11 mouse cellular contexts compared by ENCODE assay signal in genomic region chr2:37766027-37766761, GRCm38 (mm10). TPM values are rescaled to one million over a fixed set of nuclear protein-coding genes. Genes with fewer than 3 reads are reported as not detected.
A peak's percentile ranks its signal among the peaks of the same experiment; 100 is the strongest.
DNase-seq lines count a peak whose midpoint lies in the region; ATAC-seq lines count a peak whose summit lies in the region.
"Had no signal": no experiment of that assay in that cellular context is flagged by ENCODE, and none has a peak within 500 bp of the region (broad histone marks: within the 10 kb centered on the region; RNA-seq: fewer than 3 reads in every experiment).

No protein-coding gene starts in this region.

- DNase-seq in liver, embryonic 11.5 days (ENCODE audit: low spot score) = no peak
- no peak for DNase-seq in liver
- peak; percentile 59 for DNase-seq in embryonic facial prominence, embryonic 14.5 days (ENCODE audit: low spot score)
- peak; percentile 6 for DNase-seq in naive thymus-derived CD4-positive, alpha-beta T cell, adult 2 months (ENCODE audit: low read depth)
- DNase-seq in cerebellum, adult 9-10 months = no peak
- no peak for DNase-seq in kidney, adult 8-10 months
- no peak for DNase-seq in adrenal gland, postnatal 4 days (ENCODE audit: low spot score in 2 of 2)
- DNase-seq: cerebellum, postnatal 14 days; liver, embryonic 13.5 days had no signal

- H3K9ac ChIP-seq in liver, embryonic 11.5 days (ENCODE audit: low read depth, low read length) = no peak overlapping the region
- H3K9ac ChIP-seq in embryonic facial prominence, embryonic 14.5 days (ENCODE audit: low read depth, low read length) = no peak overlapping the region
- no peak overlapping the region; the same call in 1 of the 2 replicates for H3K9ac ChIP-seq in intestine, embryonic 16.5 days (ENCODE audit: low read depth, low read length)
- H3K9ac ChIP-seq: liver, embryonic 13.5 days had no signal

- H3K4me3 ChIP-seq in liver, embryonic 11.5 days (ENCODE audit: low read depth, low read length) = no peak overlapping the region
- H3K4me3 ChIP-seq in embryonic facial prominence, embryonic 14.5 days (ENCODE audit: low read depth, low read length) = no peak overlapping the region
- H3K4me3 ChIP-seq in intestine, embryonic 16.5 days (ENCODE audit: low read length) = no peak overlapping the region
- H3K4me3 ChIP-seq: liver, embryonic 13.5 days had no signal

- ATAC-seq in liver, embryonic 11.5 days (replicated peaks; ENCODE audit: low FRiP score) = 0 out of 2 replicates have a peak, but pooled peaks have one; percentile 25
- ATAC-seq in embryonic facial prominence, embryonic 14.5 days (ENCODE audit: low read depth) = peak; percentile 44
- 0 out of 2 replicates have a peak, but pooled peaks have one; percentile 17 for ATAC-seq in intestine, embryonic 16.5 days

- peaks cover 2% of the 10 kb centered on the region for H3K4me1 ChIP-seq in liver, embryonic 11.5 days (replicated peaks; ENCODE audit: control insufficient read depth, insufficient read depth, low read length)
- peaks cover 46% of the 10 kb centered on the region for H3K4me1 ChIP-seq in embryonic facial prominence, embryonic 14.5 days (ENCODE audit: control insufficient read depth, insufficient read depth, low read length)
- H3K4me1 ChIP-seq in intestine, embryonic 16.5 days (ENCODE audit: control insufficient read depth, insufficient read depth, low read length) = peaks cover 22% of the 10 kb centered on the region

- H3K9me3 ChIP-seq in liver, embryonic 11.5 days (ENCODE audit: control insufficient read depth, low read length) = no peaks in the 10 kb centered on the region
- no peaks in the 10 kb centered on the region for H3K9me3 ChIP-seq in embryonic facial prominence, embryonic 14.5 days (ENCODE audit: control insufficient read depth, low read length)
- no peaks in the 10 kb centered on the region for H3K9me3 ChIP-seq in intestine, embryonic 16.5 days (ENCODE audit: control insufficient read depth, low read length)
- H3K9me3 ChIP-seq: liver, embryonic 13.5 days had no signal

- no peak overlapping the region for H3K4me2 ChIP-seq in liver, embryonic 11.5 days
- no peak overlapping the region for H3K4me2 ChIP-seq in embryonic facial prominence, embryonic 14.5 days (ENCODE audit: low read depth, low read length)
- no peak overlapping the region for H3K4me2 ChIP-seq in intestine, embryonic 16.5 days (ENCODE audit: low read depth, low read length)

- H3K36me3 ChIP-seq in liver, embryonic 11.5 days (ENCODE audit: control insufficient read depth, insufficient read depth, low read length) = no peaks in the 10 kb centered on the region
- no peaks in the 10 kb centered on the region for H3K36me3 ChIP-seq in embryonic facial prominence, embryonic 14.5 days (ENCODE audit: control insufficient read depth, insufficient read depth, low read length)
- H3K36me3 ChIP-seq in intestine, embryonic 16.5 days (ENCODE audit: control insufficient read depth, insufficient read depth, low read length) = no peaks in the 10 kb centered on the region
- H3K36me3 ChIP-seq: liver, embryonic 13.5 days had no signal

- WGBS in liver, embryonic 11.5 days = 35% methylated on average over 10 of the region's 11 CpGs
- 29% methylated on average over 11 of the region's 11 CpGs for WGBS in embryonic facial prominence, embryonic 14.5 days
- 53% methylated on average over 10 of the region's 11 CpGs for WGBS in intestine, embryonic 16.5 days

- no peaks in the 10 kb centered on the region; the same call in 1 of the 2 replicates for H3K27me3 ChIP-seq in liver, embryonic 11.5 days (replicated peaks; ENCODE audit: control insufficient read depth, insufficient read depth, low read length)
- no peaks in the 10 kb centered on the region for H3K27me3 ChIP-seq in embryonic facial prominence, embryonic 14.5 days (replicated peaks; ENCODE audit: control insufficient read depth, insufficient read depth, low read length)
- H3K27me3 ChIP-seq in intestine, embryonic 16.5 days (replicated peaks; ENCODE audit: control insufficient read depth, insufficient read depth, low read length) = no peaks in the 10 kb centered on the region

- no peak overlapping the region for H3K27ac ChIP-seq in liver, embryonic 11.5 days (ENCODE audit: low read depth, low read length)
- peak overlapping the region; percentile 3; the same call in 1 of the 2 replicates for H3K27ac ChIP-seq in embryonic facial prominence, embryonic 14.5 days (replicated peaks; ENCODE audit: low read depth, low read length)
- 0 out of 2 replicates have a peak overlapping the region, but pooled peaks have one; percentile 10 for H3K27ac ChIP-seq in intestine, embryonic 16.5 days (ENCODE audit: low read length)
- H3K27ac ChIP-seq: liver, embryonic 13.5 days had no signal

RNA-seq across cellular contexts. Expression of gene Crb2, which starts 9.9 kb away (rescaled TPM):
- polyA plus RNA-seq in liver, embryonic 11.5 days (2014; fragmentation: Nextera tagmentation; extraction: Ambion mirVana) = 4.8 and 5.0 TPM in 2 replicates
- 0.18 and 0.28 TPM in 2 replicates for polyA plus RNA-seq in embryonic facial prominence, embryonic 14.5 days (2014; fragmentation: Nextera tagmentation; extraction: Ambion mirVana)
- 0.95 and 1.1 TPM in 2 replicates for polyA plus RNA-seq in intestine, embryonic 16.5 days (2015; fragmentation: Nextera tagmentation; extraction: Ambion mirVana)
- total RNA-seq in adrenal gland, postnatal 4 days (2021) = 1 to 10 TPM; 1.1 to 2.7 TPM
- total RNA-seq: hematopoietic stem cell, adult 5-6 weeks had no signal

Comparison
In these comparisons a context has a peak if more than half of its experiments do, and no peak if none do; other contexts are left out.
1. DNase-seq: peak in embryonic facial prominence, embryonic 14.5 days (single experiment) and naive thymus-derived CD4-positive, alpha-beta T cell, adult 2 months (single experiment); none in liver, embryonic 11.5 days (single experiment), liver (single experiment), cerebellum, adult 9-10 months (single experiment), kidney, adult 8-10 months (0 of 2) and adrenal gland, postnatal 4 days (0 of 2).
2. Peak in every context shown above with its lines, with median percentiles within 50 percentile points of each other: ATAC-seq.